Mouse (Mus musculus) natural killer cell, adult 2 months (primary cell): ENCODE results near the gene Lcn2.

Experiments used
- DNase-seq, 2 experiments: peaks; one replicate each; pipeline ENCODE4 v3.0.0; 2022; ENCODE audit warnings: low spot score in 2 of 2

Lcn2 gene

GRCm38 (mm10) chr2:32413936-32414335 lies 25.9 kb upstream of the Lcn2 start:
- DNase-seq, result no peak

GRCm38 (mm10) chr2:32412742-32413531 lies 24.9 kb upstream of the Lcn2 start:
- DNase-seq, result no peak

GRCm38 (mm10) chr2:32411407-32411806 lies 23.4 kb upstream of the Lcn2 start:
- DNase-seq, result no peak

GRCm38 (mm10) chr2:32408429-32409424 lies 20.7 kb upstream of the Lcn2 start:
- no peak for DNase-seq

- DNase-seq, result no peak
Measured at GRCm38 (mm10) chr2:32407144-32407824, 19.2 kb upstream of the Lcn2 start.

- DNase-seq, result peak; percentile 92 to 95
Measured at GRCm38 (mm10) chr2:32404663-32405062, 16.6 kb upstream of the Lcn2 start.

GRCm38 (mm10) chr2:32396695-32397094 lies 8.6 kb upstream of the Lcn2 start:
- DNase-seq, result no peak

GRCm38 (mm10) chr2:32395946-32396621 lies 8.0 kb upstream of the Lcn2 start:
- DNase-seq, result peak; percentile 84 to 87

GRCm38 (mm10) chr2:32395484-32395945 lies 7.5 kb upstream of the Lcn2 start, which contains the start of gene Ptges2:
Ptges2 (plus strand) TSS chr2:32395896.
- peak; percentile 87 to 92 for DNase-seq

- peak; percentile 16 to 39 for DNase-seq
Measured at GRCm38 (mm10) chr2:32394973-32395372, 6.9 kb upstream of the Lcn2 start.

GRCm38 (mm10) chr2:32392063-32392462 lies 4.0 kb upstream of the Lcn2 start:
- no peak for DNase-seq

GRCm38 (mm10) chr2:32390871-32391270 lies 2.8 kb upstream of the Lcn2 start:
- no peak for DNase-seq

- DNase-seq, result no peak
Measured at GRCm38 (mm10) chr2:32389157-32389556, 1.1 kb upstream of the Lcn2 start.

GRCm38 (mm10) chr2:32382689-32383088 lies 5.4 kb downstream of the Lcn2 start:
- DNase-seq, result no peak

- peak; percentile 91 to 94 for DNase-seq
Measured at GRCm38 (mm10) chr2:32381775-32382223, 6.3 kb downstream of the Lcn2 start, which contains the start of gene 1110008P14Rik. 1110008P14Rik (minus strand) TSS chr2:32381938.

- DNase-seq, result peak in 1 of 2 experiments; percentile 21
Measured at GRCm38 (mm10) chr2:32381141-32381774, 6.8 kb downstream of the Lcn2 start.

- no peak for DNase-seq
Measured at GRCm38 (mm10) chr2:32380001-32380500, 8.0 kb downstream of the Lcn2 start.

- DNase-seq, result no peak
Measured at GRCm38 (mm10) chr2:32376963-32377362, 11.1 kb downstream of the Lcn2 start.

GRCm38 (mm10) chr2:32375317-32375940 lies 12.6 kb downstream of the Lcn2 start:
- DNase-seq, result no peak

- DNase-seq, result no peak
Measured at GRCm38 (mm10) chr2:32374191-32374590, 13.9 kb downstream of the Lcn2 start.
